Mouse (Mus musculus) spleen, adult 2 months (tissue): Measurements from ENCODE around the gene Rad23b. TPM values are rescaled to one million over a fixed set of nuclear protein-coding genes. Genes with fewer than 3 reads are reported as not detected.
"Not testable (repeated sequence)": the region's sequence is repeated elsewhere in the genome, so short reads cannot be mapped to it uniquely, and the experiment has no call there.

Experiments
- DNase-seq, 2 experiments: peaks; one replicate each; pipeline versions ENCODE4 v3.0.0 to v3.0.0-alpha.2; 2012 to 2021; ENCODE audit warnings: low spot score in 2 of 2, low read depth in 1 of 2
- H3K27ac ChIP-seq: fragments of 200-500 bp; 2 replicates; pipeline ENCODE4 v1.5.1; 2012; ENCODE audit warnings: low read length, inconsistent platforms; ENCODE audit not compliant: insufficient read depth
- H3K27me3 ChIP-seq: fragments of 200-500 bp; 2 replicates; pipeline ENCODE4 v1.6.1; 2012; ENCODE audit warnings: mild to moderate bottlenecking, moderate library complexity, low read length, inconsistent platforms; ENCODE audit not compliant: control insufficient read depth, insufficient read depth
- H3K36me3 ChIP-seq: fragments of 200-500 bp; 2 replicates; pipeline ENCODE4 v1.6.1; 2012; ENCODE audit warnings: mild to moderate bottlenecking, low read length, inconsistent platforms; ENCODE audit not compliant: control insufficient read depth, insufficient read depth
- H3K4me1 ChIP-seq: fragments of 200-500 bp; 2 replicates; pipeline ENCODE4 v1.6.1; 2011; ENCODE audit warnings: inconsistent platforms; ENCODE audit not compliant: control insufficient read depth, insufficient read depth, insufficient read length
- H3K4me3 ChIP-seq: fragments of 200-500 bp; 2 replicates; pipeline ENCODE4 v1.5.1; 2011; ENCODE audit warnings: mild to moderate bottlenecking, inconsistent platforms; ENCODE audit not compliant: insufficient read depth, insufficient read length; ENCODE audit errors: extremely low read depth
- CTCF ChIP-seq: fragments of 200-500 bp; IDR thresholded peaks from 2 replicates; pipeline ENCODE4 v1.5.1; 2011; ENCODE audit warnings: mild to moderate bottlenecking, inconsistent platforms; ENCODE audit not compliant: insufficient read depth, insufficient read length, insufficient replicate concordance; ENCODE audit errors: extremely low read depth
- POLR2A ChIP-seq: fragments of 200-500 bp; IDR thresholded peaks from 2 replicates; pipeline ENCODE4 v1.6.1; 2011; ENCODE audit warnings: low read depth, low read length, inconsistent platforms
- WGBS: fragments of 180-500 bp; shearing (Covaris S2); methylation state at CpG from one replicate; pipeline ENCODE4 v1.1.7; 2018; 5-methylcytosine and 5-hydroxymethylcytosine counted together
- polyA plus RNA-seq: library from polyadenylated mRNA; depleted of rRNA; stranded (reverse); fragments of >200 nt; gene quantifications from 2 replicates; pipeline ENCODE4 v1.2.3, GENCODE M21; 2012; rRNA removed

Rad23b gene
- polyA plus RNA-seq, 1 experiment = 119 TPM

DNA sequence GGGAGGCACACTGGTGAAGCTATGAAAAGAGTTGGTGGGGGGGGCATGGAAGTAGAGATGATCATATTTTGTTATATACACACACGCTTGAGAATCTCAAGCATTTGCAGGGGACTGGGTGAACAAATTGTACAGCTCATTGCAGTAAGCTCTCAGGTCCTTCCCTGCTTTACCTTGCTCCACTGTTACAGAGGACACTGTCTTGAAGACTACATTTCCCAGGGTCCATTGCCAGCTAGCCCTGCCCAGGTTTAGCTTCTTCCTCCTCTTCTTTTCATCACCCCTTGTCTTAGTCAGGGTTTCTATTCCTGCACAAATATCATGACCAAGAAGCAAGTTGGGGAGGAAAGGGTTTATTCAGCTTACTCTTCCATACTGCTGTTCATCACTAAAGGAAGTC, 56.7 kb downstream of the Rad23b start:
- Histone ChIP-seq H3K4me3 (no peak overlapping the region), H3K27ac (no peak overlapping the region), H3K27me3 (no peaks in the 10 kb centered on the region), H3K4me1 (no peaks in the 10 kb centered on the region), H3K36me3 (no peaks in the 10 kb centered on the region)
- no peak for DNase-seq
- no peak for TF ChIP-seq CTCF
- no peak for TF ChIP-seq POLR2A
- 95% methylated on average over 1 of the region's 1 CpGs for WGBS

DNA sequence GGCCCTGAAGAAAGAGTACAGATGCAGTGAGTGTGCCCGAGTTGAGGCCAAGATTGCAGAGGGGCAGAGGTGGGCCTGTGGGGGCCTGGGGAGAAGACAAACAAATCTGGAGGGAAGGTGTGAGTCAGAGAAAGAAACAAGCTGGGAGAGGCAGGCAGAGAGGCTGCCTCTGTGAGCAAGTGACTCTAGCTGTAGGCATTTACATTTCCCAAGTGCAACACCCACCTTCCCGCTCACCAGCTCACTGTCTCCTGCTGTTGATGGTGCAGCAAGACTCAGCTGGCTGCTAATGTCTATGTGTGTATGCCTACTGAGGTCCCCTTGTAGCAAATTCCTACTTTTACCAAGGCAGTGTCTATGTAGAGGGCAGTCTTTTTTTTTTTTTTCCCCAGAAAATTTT, 58.2 kb downstream of the Rad23b start:
- no peak overlapping the region for H3K27ac ChIP-seq
- no peaks in the 10 kb centered on the region for H3K4me1 ChIP-seq
- no peak for DNase-seq
- H3K27me3 ChIP-seq = no peaks in the 10 kb centered on the region
- H3K4me3 ChIP-seq = no peak overlapping the region
- WGBS = 93% methylated on average over 2 of the region's 2 CpGs
- no peaks in the 10 kb centered on the region for H3K36me3 ChIP-seq
- TF ChIP-seq CTCF (no peak), POLR2A (no peak)

DNA sequence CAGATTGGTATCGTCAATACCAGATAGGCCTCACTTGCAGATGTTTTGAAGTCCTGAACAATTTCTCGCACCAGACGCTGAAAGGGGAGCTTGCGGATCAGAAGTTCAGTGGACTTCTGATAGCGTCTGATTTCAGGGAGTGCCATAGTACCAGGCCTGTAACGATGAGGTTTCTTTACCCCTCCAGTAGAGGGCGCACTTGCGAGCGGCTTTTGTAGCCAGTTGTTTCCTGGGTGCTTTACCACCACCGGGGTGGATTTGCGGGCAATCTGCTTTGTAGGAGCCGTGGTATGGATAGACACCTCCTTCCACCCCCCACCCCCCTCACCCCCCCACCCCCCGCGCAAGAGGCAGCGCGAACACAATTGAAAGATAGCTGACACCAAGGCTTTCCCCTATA, 59.2 kb downstream of the Rad23b start:
- no peaks in the 10 kb centered on the region for H3K36me3 ChIP-seq
- WGBS = 92% methylated on average over 16 of the region's 16 CpGs
- no peak overlapping the region for H3K4me3 ChIP-seq
- H3K27ac ChIP-seq = no peak overlapping the region
- H3K27me3 ChIP-seq = no peaks in the 10 kb centered on the region
- no peak for TF ChIP-seq POLR2A
- TF ChIP-seq CTCF = no peak
- H3K4me1 ChIP-seq = no peaks in the 10 kb centered on the region
- DNase-seq = no peak

DNA sequence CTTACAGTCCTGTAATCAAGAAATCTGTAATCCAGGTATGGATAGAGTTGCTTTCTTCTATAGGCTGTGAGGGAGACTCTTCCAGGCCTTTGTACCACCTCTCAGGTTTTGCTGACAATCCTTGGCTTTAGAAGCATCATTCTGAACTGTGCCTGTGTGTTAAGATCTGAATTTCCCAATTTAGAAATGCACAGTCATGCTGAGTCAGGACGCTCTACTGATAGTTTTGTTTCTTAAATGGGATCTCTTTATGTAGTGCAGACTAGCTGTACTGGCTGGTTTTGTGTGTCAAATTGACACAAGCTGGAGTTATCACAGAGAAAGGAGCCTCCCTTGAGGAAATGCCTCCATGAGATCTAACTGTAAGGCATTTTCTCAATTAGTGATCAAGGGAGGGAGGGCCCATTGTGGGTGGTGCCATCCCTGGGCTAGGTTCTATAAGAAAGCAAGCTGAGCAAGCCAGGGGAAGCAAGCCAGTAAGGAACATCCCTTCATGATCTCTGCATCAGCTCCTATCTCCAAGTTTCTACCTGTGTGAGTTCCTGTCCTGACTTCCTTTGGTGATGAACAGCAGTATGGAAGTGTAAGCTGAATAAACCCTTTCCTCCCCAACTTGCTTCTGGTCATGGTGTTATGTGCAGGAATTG, 59.9 kb downstream of the Rad23b start:
- H3K27me3 ChIP-seq, H3K4me1 ChIP-seq, H3K4me3 ChIP-seq, H3K27ac ChIP-seq, H3K36me3 ChIP-seq, DNase-seq: not testable (repeated sequence)
- 61% methylated on average over 1 of the region's 1 CpGs for WGBS

DNA sequence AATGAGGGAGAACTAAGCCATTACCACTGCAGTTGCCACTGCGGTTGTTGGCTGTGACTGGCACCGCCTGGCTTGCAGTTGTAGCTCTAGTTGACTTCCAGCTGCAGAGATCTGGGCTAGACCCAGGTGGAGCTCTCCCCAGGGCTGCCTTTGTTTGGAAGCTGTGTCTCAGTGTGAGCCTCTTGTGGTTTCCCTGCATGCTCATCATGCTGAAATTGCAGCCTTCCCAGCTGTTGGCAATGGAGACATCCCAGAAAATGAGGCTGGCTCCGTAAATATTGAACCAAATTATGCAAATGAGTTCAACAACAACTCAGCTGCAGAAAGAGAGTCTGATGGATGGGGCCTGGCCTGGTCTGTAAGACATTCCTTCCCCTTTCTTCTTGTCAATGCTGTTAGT, 66.0 kb downstream of the Rad23b start:
- Histone ChIP-seq H3K4me3 (no peak overlapping the region), H3K36me3 (no peaks in the 10 kb centered on the region), H3K27me3 (no peaks in the 10 kb centered on the region), H3K27ac (no peak overlapping the region), H3K4me1 (no peaks in the 10 kb centered on the region)
- 45% methylated on average over 3 of the region's 3 CpGs for WGBS
- DNase-seq = no peak
- TF ChIP-seq POLR2A = no peak
- TF ChIP-seq CTCF = no peak

DNA sequence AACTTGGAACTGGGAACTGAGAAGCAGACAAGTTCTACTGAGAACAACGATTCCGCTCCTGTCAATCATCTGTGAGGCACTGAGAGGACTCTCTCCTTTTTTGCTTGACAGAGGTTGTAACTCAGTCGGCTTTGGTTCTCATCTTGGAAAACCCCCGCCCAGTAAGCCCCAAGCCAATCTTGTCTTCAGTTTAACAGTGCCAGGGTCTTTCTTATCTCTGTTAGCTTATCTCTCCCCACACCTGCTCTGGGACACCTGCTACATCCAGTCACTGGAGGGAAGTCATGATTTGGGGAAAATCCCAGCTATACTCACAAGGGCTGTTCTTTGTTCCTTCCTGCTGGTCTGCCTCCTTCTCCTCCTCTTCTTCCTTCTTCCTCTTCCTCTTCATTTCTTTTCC, 76.4 kb downstream of the Rad23b start:
- DNase-seq = no peak
- Histone ChIP-seq H3K36me3 (no peaks in the 10 kb centered on the region), H3K4me1 (no peaks in the 10 kb centered on the region), H3K27me3 (no peaks in the 10 kb centered on the region), H3K4me3 (no peak overlapping the region), H3K27ac (no peak overlapping the region)
- 66% methylated on average over 4 of the region's 4 CpGs for WGBS
- TF ChIP-seq CTCF (no peak), POLR2A (no peak)

Other genes starting within 250 kb of the Rad23b start
- gene Klf4, start 182.4 kb downstream of the Rad23b start, polyA plus RNA-seq = 15.8 and 19.1 TPM in 2 replicates